9 mouse cellular contexts compared by ENCODE assay signal in the genomic region with DNA sequence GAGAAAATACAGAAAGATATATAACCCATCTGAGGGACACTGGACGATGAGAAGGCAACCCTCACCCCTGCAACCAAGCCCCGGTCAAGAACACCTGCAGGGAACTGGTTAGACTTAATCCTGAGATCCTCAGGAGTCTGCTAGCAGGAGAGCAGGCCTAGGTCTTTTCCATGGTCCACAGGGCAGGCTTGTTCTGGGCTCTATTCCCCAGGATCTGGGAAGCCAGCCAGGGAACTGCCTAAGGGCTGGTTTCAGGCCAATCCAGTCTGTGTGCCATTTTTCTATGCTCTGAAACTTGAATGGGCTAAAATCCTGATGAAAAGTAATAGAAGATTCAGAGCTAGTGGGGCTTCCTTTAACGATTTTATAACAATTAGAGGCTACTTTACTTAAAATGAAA.
A peak's percentile ranks its signal among the peaks of the same experiment; 100 is the strongest.
DNase-seq lines count a peak whose midpoint lies in the region; ATAC-seq lines count a peak whose summit lies in the region.
"Had no signal": no experiment of that assay in that cellular context is flagged by ENCODE, and none has a peak within 500 bp of the region (broad histone marks: within the 10 kb centered on the region; RNA-seq: fewer than 3 reads in every experiment).

No protein-coding gene starts in this region.

- no peak overlapping the region for H3K4me2 ChIP-seq in midbrain, embryonic 11.5 days
- no peak overlapping the region for H3K4me2 ChIP-seq in intestine, embryonic 16.5 days (ENCODE audit: low read depth, low read length)
- H3K4me2 ChIP-seq: stomach, embryonic 15.5 days had no signal

- DNase-seq in midbrain, embryonic 11.5 days (ENCODE audit: low spot score, missing footprints): peak; percentile 56
- no peak for DNase-seq in midbrain, embryonic 10.5 days (ENCODE audit: low spot score)
- peak; percentile 98 for DNase-seq in cerebellum, postnatal 10 days
- DNase-seq in heart, postnatal 25 days (ENCODE audit: low spot score): peak; percentile 10
- DNase-seq in left cerebral cortex, postnatal 14 days (ENCODE audit: low spot score in 2 of 2): peak; percentile 56 to 77
- DNase-seq in right cerebral cortex, postnatal 14 days: peak; percentile 61
- DNase-seq in spleen, postnatal 4 days (ENCODE audit: low spot score in 2 of 2): no peak

- no peaks in the 10 kb centered on the region for H3K4me1 ChIP-seq in midbrain, embryonic 11.5 days (ENCODE audit: control insufficient read depth, insufficient read depth, low read length)
- no peaks in the 10 kb centered on the region for H3K4me1 ChIP-seq in midbrain, embryonic 10.5 days
- H3K4me1 ChIP-seq in intestine, embryonic 16.5 days (ENCODE audit: control insufficient read depth, insufficient read depth, low read length): no peaks in the 10 kb centered on the region
- H3K4me1 ChIP-seq: stomach, embryonic 15.5 days had no signal

- no peaks in the 10 kb centered on the region for H3K36me3 ChIP-seq in midbrain, embryonic 11.5 days (ENCODE audit: control insufficient read depth, insufficient read depth, low read length)
- no peaks in the 10 kb centered on the region for H3K36me3 ChIP-seq in midbrain, embryonic 10.5 days
- no peaks in the 10 kb centered on the region for H3K36me3 ChIP-seq in intestine, embryonic 16.5 days (ENCODE audit: control insufficient read depth, insufficient read depth, low read length)
- H3K36me3 ChIP-seq: stomach, embryonic 15.5 days had no signal

- no peaks in the 10 kb centered on the region for H3K9me3 ChIP-seq in midbrain, embryonic 11.5 days (ENCODE audit: control insufficient read depth, low read length)
- H3K9me3 ChIP-seq in midbrain, embryonic 10.5 days (replicated peaks): no peaks in the 10 kb centered on the region
- no peaks in the 10 kb centered on the region for H3K9me3 ChIP-seq in intestine, embryonic 16.5 days (ENCODE audit: control insufficient read depth, low read length)
- H3K9me3 ChIP-seq: stomach, embryonic 15.5 days had no signal

- H3K27ac ChIP-seq in midbrain, embryonic 11.5 days (ENCODE audit: low read depth, low read length): no peak overlapping the region
- H3K27ac ChIP-seq in midbrain, embryonic 10.5 days (replicated peaks): no peak overlapping the region
- H3K27ac ChIP-seq in intestine, embryonic 16.5 days (ENCODE audit: low read length): no peak overlapping the region
- H3K27ac ChIP-seq: stomach, embryonic 15.5 days had no signal

- ATAC-seq in midbrain, embryonic 11.5 days (ENCODE audit: low FRiP score): no peak
- ATAC-seq in intestine, embryonic 16.5 days: no peak

- 78% methylated on average over 3 of the region's 3 CpGs for whole genome bisulfite sequencing in midbrain, embryonic 11.5 days
- 70% methylated on average over 3 of the region's 3 CpGs for WGBS in midbrain, embryonic 10.5 days
- WGBS in intestine, embryonic 16.5 days: 61% methylated on average over 3 of the region's 3 CpGs

- intact Hi-C loops in heart, postnatal 25 days (cut with DNase I): no loop called here
- intact Hi-C loops in left cerebral cortex, postnatal 14 days (cut with DNase I): no loop called here

- H3K27me3 ChIP-seq in midbrain, embryonic 11.5 days (ENCODE audit: control insufficient read depth, insufficient read depth, low read length): no peaks in the 10 kb centered on the region
- H3K27me3 ChIP-seq in midbrain, embryonic 10.5 days (ENCODE audit: low read depth, poor library complexity, severe bottlenecking): no peaks in the 10 kb centered on the region
- no peaks in the 10 kb centered on the region for H3K27me3 ChIP-seq in intestine, embryonic 16.5 days (replicated peaks; ENCODE audit: control insufficient read depth, insufficient read depth, low read length)
- H3K27me3 ChIP-seq: stomach, embryonic 15.5 days had no signal

- no peak overlapping the region for H3K9ac ChIP-seq in midbrain, embryonic 11.5 days (ENCODE audit: low read length)
- H3K9ac ChIP-seq in intestine, embryonic 16.5 days (ENCODE audit: low read depth, low read length): no peak overlapping the region
- H3K9ac ChIP-seq: stomach, embryonic 15.5 days had no signal

- H3K4me3 ChIP-seq in midbrain, embryonic 11.5 days (ENCODE audit: low read depth, low read length): no peak overlapping the region
- no peak overlapping the region for H3K4me3 ChIP-seq in midbrain, embryonic 10.5 days
- H3K4me3 ChIP-seq in intestine, embryonic 16.5 days (ENCODE audit: low read length): no peak overlapping the region
- H3K4me3 ChIP-seq: stomach, embryonic 15.5 days had no signal

Comparison
In these comparisons a context has a peak if more than half of its experiments do, and no peak if none do; other contexts are left out.
1. DNase-seq: peak in midbrain, embryonic 11.5 days (single experiment), cerebellum, postnatal 10 days (2 of 2), heart, postnatal 25 days (single experiment), left cerebral cortex, postnatal 14 days (2 of 2) and right cerebral cortex, postnatal 14 days (single experiment); none in midbrain, embryonic 10.5 days (single experiment) and spleen, postnatal 4 days (0 of 2).